Mouse (Mus musculus) myocyte (in vitro differentiated cells): ENCODE data around the gene Inafm2. TPM values are rescaled to one million over a fixed set of nuclear protein-coding genes. Genes with fewer than 3 reads are reported as not detected.

Experiments
- H3K27me3 ChIP-seq: one replicate; pipeline ENCODE4 v1.6.1; 2011; ENCODE audit not compliant: control insufficient read depth, insufficient read depth, insufficient read length
- H3K36me3 ChIP-seq: one replicate; pipeline ENCODE4 v1.6.1; 2011; ENCODE audit not compliant: control insufficient read depth, insufficient read depth
- H3K4me2 ChIP-seq: one replicate; pipeline ENCODE4 v1.6.1; 2011; ENCODE audit warnings: low read depth, control low read depth
- H3K4me3 ChIP-seq: one replicate; pipeline ENCODE4 v1.5.1; 2011; ENCODE audit warnings: mild to moderate bottlenecking, control low read depth, moderate library complexity
- H3K79me2 ChIP-seq: one replicate; pipeline ENCODE4 v1.6.1; 2011; ENCODE audit not compliant: control insufficient read depth, insufficient read depth
- H3ac ChIP-seq: one replicate; pipeline ENCODE4 v1.6.1; 2011; ENCODE audit not compliant: control insufficient read depth, insufficient read length
- CEBPB ChIP-seq: IDR thresholded peaks from 2 replicates; pipeline ENCODE4 v1.6.1; 2011; ENCODE audit warnings: mild to moderate bottlenecking, moderate library complexity; ENCODE audit not compliant: poor library complexity, insufficient read depth, severe bottlenecking
- E2F4 ChIP-seq: IDR thresholded peaks from one replicate; pipeline ENCODE4 v1.6.1; 2011; ENCODE audit warnings: mild to moderate bottlenecking, control low read depth, moderate library complexity; ENCODE audit not compliant: insufficient read depth
- MAX ChIP-seq: IDR thresholded peaks from one replicate; pipeline ENCODE4 v1.6.1; 2011; ENCODE audit warnings: low read depth, mild to moderate bottlenecking, control low read depth
- MYOD1 ChIP-seq, 3 experiments: IDR thresholded peaks; one replicate each; pipeline ENCODE4 v1.6.1; 2011; ENCODE audit warnings: control low read depth in 2 of 3, low read depth in 2 of 3, mild to moderate bottlenecking in 2 of 3, moderate library complexity in 1 of 3; ENCODE audit not compliant: insufficient read length in 2 of 3, control insufficient read depth in 1 of 3
- MYOG ChIP-seq, 3 experiments: IDR thresholded peaks; one replicate each; pipeline ENCODE4 v1.6.1; 2011; ENCODE audit warnings: control low read depth in 2 of 3, low read depth in 2 of 3, mild to moderate bottlenecking in 2 of 3; ENCODE audit not compliant: insufficient read length in 2 of 3, control insufficient read depth in 1 of 3, insufficient read depth in 1 of 3
- POLR2A ChIP-seq: IDR thresholded peaks from one replicate; pipeline ENCODE4 v1.6.1; 2011; ENCODE audit warnings: low read depth, mild to moderate bottlenecking, control low read depth, moderate library complexity; ENCODE audit not compliant: insufficient read length
- POLR2AphosphoS2 ChIP-seq: IDR thresholded peaks from one replicate; pipeline ENCODE4 v1.6.1; 2011; ENCODE audit warnings: low read depth, control low read depth; ENCODE audit not compliant: insufficient read length
- REST ChIP-seq: IDR thresholded peaks from one replicate; pipeline ENCODE4 v1.6.1; 2011; ENCODE audit warnings: mild to moderate bottlenecking, control low read depth, moderate library complexity; ENCODE audit not compliant: insufficient read depth, insufficient read length
- SRF ChIP-seq: IDR thresholded peaks from one replicate; pipeline ENCODE4 v1.6.1; 2011; ENCODE audit warnings: low read depth; ENCODE audit not compliant: control insufficient read depth, insufficient read length
- TCF12 ChIP-seq: IDR thresholded peaks from one replicate; pipeline ENCODE4 v1.6.1; 2011; ENCODE audit warnings: mild to moderate bottlenecking, control low read depth; ENCODE audit not compliant: poor library complexity, insufficient read depth, severe bottlenecking
- TCF3 ChIP-seq: IDR thresholded peaks from one replicate; pipeline ENCODE4 v1.6.1; 2011; ENCODE audit warnings: low read depth, control low read depth; ENCODE audit not compliant: insufficient read length
- USF1 ChIP-seq: IDR thresholded peaks from one replicate; pipeline ENCODE4 v1.6.1; 2011; ENCODE audit warnings: low read depth, mild to moderate bottlenecking, control low read depth, moderate library complexity
- polyA plus RNA-seq: library from polyadenylated mRNA; unstranded; fragments of >200 nt; fragmentation: generic; extraction: Trizol; gene quantifications from one replicate; pipeline ENCODE4 v1.2.1, GENCODE M21; 2012; ENCODE audit warnings: missing spikeins

Inafm2 gene
- polyA plus RNA-seq, 1 experiment = 10.5 TPM

DNA sequence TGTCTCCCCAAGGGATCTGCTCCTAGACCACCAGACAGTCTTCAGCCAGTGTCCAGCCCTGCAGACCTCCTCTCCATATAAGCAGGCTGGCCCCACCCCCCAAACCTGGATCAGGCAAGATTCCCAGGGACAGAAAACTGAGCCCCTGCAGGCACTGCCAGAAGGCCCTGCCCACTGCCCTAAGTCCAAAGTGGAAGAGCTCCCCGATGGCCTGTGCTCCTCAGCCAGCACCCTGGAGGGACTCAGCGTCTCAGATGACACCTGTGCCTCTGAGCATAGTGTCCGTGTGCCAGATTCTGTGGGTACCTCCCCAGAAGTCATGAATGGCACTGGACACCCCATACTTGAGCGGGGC lies 46.7 kb downstream of the Inafm2 start:
- no peak overlapping the region for H3ac ChIP-seq
- no peaks in the 10 kb centered on the region for H3K36me3 ChIP-seq
- no peaks in the 10 kb centered on the region for H3K79me2 ChIP-seq
- H3K27me3 ChIP-seq = no peaks in the 10 kb centered on the region
- H3K4me3 ChIP-seq = no peak overlapping the region
- TF ChIP-seq MAX (no peak), MYOD1 (IDR thresholded peaks at IDR 0.05; ENCODE audit: control insufficient read depth in 1 of 3, insufficient read length in 2 of 3, low read depth in 2 of 3) (no peak), POLR2AphosphoS2 (no peak), USF1 (no peak), CEBPB (no peak)
- no peak overlapping the region for H3K4me2 ChIP-seq

DNA sequence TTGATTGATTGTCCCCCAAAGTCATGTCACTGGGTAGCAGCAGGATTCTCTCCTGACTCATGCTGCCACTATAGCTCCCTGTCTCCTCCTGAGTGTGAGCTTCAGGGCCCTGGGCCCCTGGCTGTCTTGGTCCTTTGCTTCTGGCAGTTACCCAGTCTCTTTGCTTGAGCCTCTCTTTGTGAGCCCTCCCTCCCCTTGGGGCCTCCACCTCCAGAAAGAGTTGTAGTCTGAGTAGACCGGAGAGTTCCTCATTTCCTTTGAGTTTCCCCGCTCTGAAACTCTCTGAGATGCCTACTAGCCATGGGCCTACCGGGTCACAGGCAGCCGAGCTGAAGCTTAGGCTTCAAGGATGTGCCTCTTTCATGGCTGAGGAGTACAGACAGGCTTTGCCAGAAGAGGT lies 48.1 kb downstream of the Inafm2 start:
- TF ChIP-seq MAX (no peak), POLR2A (no peak), E2F4 (no peak), MYOG (IDR thresholded peaks at IDR 0.05; ENCODE audit: control insufficient read depth in 1 of 3, insufficient read depth in 1 of 3, insufficient read length in 2 of 3, low read depth in 2 of 3) (no peak), TCF3 (no peak), POLR2AphosphoS2 (no peak), CEBPB (no peak), REST (no peak), SRF (no peak), USF1 (no peak), TCF12 (no peak), MYOD1 (IDR thresholded peaks at IDR 0.05; ENCODE audit: control insufficient read depth in 1 of 3, insufficient read length in 2 of 3, low read depth in 2 of 3) (no peak)
- no peak overlapping the region for H3K4me2 ChIP-seq
- no peaks in the 10 kb centered on the region for H3K36me3 ChIP-seq
- no peak overlapping the region for H3K4me3 ChIP-seq
- H3K27me3 ChIP-seq = no peaks in the 10 kb centered on the region
- no peak overlapping the region for H3ac ChIP-seq
- no peaks in the 10 kb centered on the region for H3K79me2 ChIP-seq

Other genes starting within 250 kb of the Inafm2 start
- gene Bmf, start 196.1 kb upstream of the Inafm2 start, polyA plus RNA-seq = 4.8 TPM
- gene Bub1b, start 147.5 kb upstream of the Inafm2 start, polyA plus RNA-seq = 25.6 TPM
- 0.06 TPM for gene Pak6, start 82.5 kb upstream of the Inafm2 start, polyA plus RNA-seq
- 0.01 TPM for gene Ankrd63, start 41.8 kb upstream of the Inafm2 start, polyA plus RNA-seq
- not detected for gene Plcb2, start 17.3 kb upstream of the Inafm2 start, polyA plus RNA-seq
- gene Ccdc9b, start 16.9 kb downstream of the Inafm2 start, polyA plus RNA-seq = 9.0 TPM
- gene Phgr1, start 27.0 kb downstream of the Inafm2 start, polyA plus RNA-seq = not detected
- 0.06 TPM for gene Disp2, start 34.0 kb downstream of the Inafm2 start, polyA plus RNA-seq
- gene Knstrn, start 68.2 kb downstream of the Inafm2 start, polyA plus RNA-seq = 42.2 TPM
- gene Ivd, start 116.2 kb downstream of the Inafm2 start, polyA plus RNA-seq = 35.3 TPM
- 12.0 TPM for gene Bahd1, start 154.6 kb downstream of the Inafm2 start, polyA plus RNA-seq
- 25.4 TPM for gene Chst14, start 180.7 kb downstream of the Inafm2 start, polyA plus RNA-seq